18 mouse cellular contexts compared by ENCODE assay signal in the genomic region with DNA sequence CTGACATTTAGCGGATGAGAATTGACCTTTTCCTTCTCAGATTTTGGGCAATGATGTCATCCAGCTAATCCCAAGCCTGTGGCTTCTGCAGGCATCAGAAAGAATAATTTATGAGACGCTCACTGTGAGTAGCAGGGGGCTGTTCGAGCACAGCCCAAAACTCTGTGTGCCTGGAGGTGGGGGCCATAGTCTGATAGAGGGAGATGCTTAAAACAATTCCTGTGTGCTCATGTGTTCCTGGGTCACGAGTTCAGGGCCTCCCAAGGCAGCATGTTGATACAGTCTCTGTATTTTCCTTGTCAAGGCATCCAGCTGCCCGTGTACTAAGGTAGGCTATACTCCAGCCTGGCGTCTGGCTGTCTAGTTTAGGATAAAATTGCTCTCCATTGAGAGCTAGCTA.
DNase-seq lines count a peak whose midpoint lies in the region; ATAC-seq lines count a peak whose summit lies in the region.
"Had no signal": no experiment of that assay in that cellular context is flagged by ENCODE, and none has a peak within 500 bp of the region (broad histone marks: within the 10 kb centered on the region; RNA-seq: fewer than 3 reads in every experiment).

No protein-coding gene starts in this region.

- no peak overlapping the region for H3K4me3 ChIP-seq in heart, embryonic 10.5 days
- no peak overlapping the region for H3K4me3 ChIP-seq in heart, embryonic 12.5 days
- no peak overlapping the region for H3K4me3 ChIP-seq in midbrain, embryonic 12.5 days
- no peak overlapping the region for H3K4me3 ChIP-seq in midbrain, embryonic 14.5 days (replicated peaks; ENCODE audit: low read depth, low read length)
- no peak overlapping the region for H3K4me3 ChIP-seq in embryonic facial prominence, embryonic 10.5 days
- H3K4me3 ChIP-seq: embryonic facial prominence, embryonic 15.5 days; erythroblast, embryonic 14.5 days; forebrain, embryonic 10.5 days; gastrocnemius, adult 2 months; hindbrain, embryonic 15.5 days had no signal

- no peak for ATAC-seq in heart, embryonic 12.5 days (ENCODE audit: insufficient number of reproducible peaks, low FRiP score)
- ATAC-seq in midbrain, embryonic 12.5 days (ENCODE audit: low FRiP score, low read depth): peak; percentile 38; the same call in 1 of the 2 replicates
- no peak for ATAC-seq in midbrain, embryonic 14.5 days (ENCODE audit: low FRiP score, low TSS enrichment)
- ATAC-seq: forebrain, embryonic 14.5 days; inflammation-experienced regulatory T-cells, adult 6 months had no signal

- no peaks in the 10 kb centered on the region for H3K9me3 ChIP-seq in heart, embryonic 10.5 days
- H3K9me3 ChIP-seq in heart, embryonic 12.5 days (replicated peaks): no peaks in the 10 kb centered on the region
- H3K9me3 ChIP-seq in midbrain, embryonic 12.5 days: no peaks in the 10 kb centered on the region
- H3K9me3 ChIP-seq in midbrain, embryonic 14.5 days (ENCODE audit: control insufficient read depth, low read length): no peaks in the 10 kb centered on the region
- H3K9me3 ChIP-seq in embryonic facial prominence, embryonic 10.5 days: no peaks in the 10 kb centered on the region
- H3K9me3 ChIP-seq: embryonic facial prominence, embryonic 15.5 days; forebrain, embryonic 10.5 days; hindbrain, embryonic 15.5 days had no signal

- H3K9ac ChIP-seq in heart, embryonic 12.5 days: no peak overlapping the region
- H3K9ac ChIP-seq in midbrain, embryonic 12.5 days (replicated peaks): no peak overlapping the region
- no peak overlapping the region for H3K9ac ChIP-seq in midbrain, embryonic 14.5 days (replicated peaks; ENCODE audit: low read length)
- H3K9ac ChIP-seq: embryonic facial prominence, embryonic 15.5 days; hindbrain, embryonic 15.5 days had no signal

- H3K36me3 ChIP-seq in heart, embryonic 10.5 days: no peaks in the 10 kb centered on the region
- no peaks in the 10 kb centered on the region for H3K36me3 ChIP-seq in heart, embryonic 12.5 days
- H3K36me3 ChIP-seq in midbrain, embryonic 12.5 days: no peaks in the 10 kb centered on the region
- no peaks in the 10 kb centered on the region for H3K36me3 ChIP-seq in midbrain, embryonic 14.5 days (ENCODE audit: control insufficient read depth, insufficient read depth, low read length)
- no peaks in the 10 kb centered on the region for H3K36me3 ChIP-seq in embryonic facial prominence, embryonic 10.5 days (replicated peaks)
- H3K36me3 ChIP-seq: embryonic facial prominence, embryonic 15.5 days; forebrain, embryonic 10.5 days; hindbrain, embryonic 15.5 days had no signal

- 77% methylated on average over 6 of the region's 6 CpGs for WGBS in heart, embryonic 10.5 days
- 78% methylated on average over 6 of the region's 6 CpGs for WGBS in heart, embryonic 12.5 days
- 61% methylated on average over 6 of the region's 6 CpGs for WGBS in midbrain, embryonic 12.5 days
- WGBS in midbrain, embryonic 14.5 days: 62% methylated on average over 6 of the region's 6 CpGs
- WGBS in embryonic facial prominence, embryonic 10.5 days: 66% methylated on average over 6 of the region's 6 CpGs

- DNase-seq in heart, embryonic 10.5 days (ENCODE audit: low spot score): no peak
- DNase-seq in midbrain, embryonic 14.5 days: no peak
- DNase-seq in embryonic facial prominence, embryonic 10.5 days (ENCODE audit: low spot score): no peak
- DNase-seq in left cerebral cortex, postnatal 25 days (ENCODE audit: low spot score in 2 of 2): no peak
- DNase-seq: adrenal gland, postnatal 10 days; cerebellum, adult 11 months; cerebellum, adult 8-10 months; cerebellum, postnatal 14 days; gastrocnemius, adult 2 months; gastrocnemius, postnatal 25 days had no signal

- H3K27me3 ChIP-seq in heart, embryonic 10.5 days (ENCODE audit: insufficient read depth, poor library complexity, severe bottlenecking): 0 out of 2 replicates have a peak, but pooled peaks cover 3% of the 10 kb centered on the region
- no peaks in the 10 kb centered on the region for H3K27me3 ChIP-seq in heart, embryonic 12.5 days (replicated peaks)
- peaks cover 48% of the 10 kb centered on the region for H3K27me3 ChIP-seq in midbrain, embryonic 12.5 days
- H3K27me3 ChIP-seq in midbrain, embryonic 14.5 days (ENCODE audit: control insufficient read depth, insufficient read depth, low read length): no peaks in the 10 kb centered on the region
- peaks cover 27% of the 10 kb centered on the region for H3K27me3 ChIP-seq in embryonic facial prominence, embryonic 10.5 days (replicated peaks; ENCODE audit: low read depth, poor library complexity, severe bottlenecking)
- H3K27me3 ChIP-seq: hindbrain, embryonic 15.5 days had no signal

- H3K27ac ChIP-seq in heart, embryonic 10.5 days: peak overlapping the region; percentile 73; the same call in 1 of the 2 replicates
- H3K27ac ChIP-seq in heart, embryonic 12.5 days (ENCODE audit: poor library complexity, severe bottlenecking): no peak overlapping the region
- H3K27ac ChIP-seq in midbrain, embryonic 12.5 days (replicated peaks): no peak overlapping the region
- no peak overlapping the region for H3K27ac ChIP-seq in midbrain, embryonic 14.5 days (replicated peaks; ENCODE audit: low read depth, low read length)
- peak overlapping the region; percentile 16; the same call in 1 of the 2 replicates for H3K27ac ChIP-seq in embryonic facial prominence, embryonic 10.5 days (replicated peaks)
- H3K27ac ChIP-seq: embryonic facial prominence, embryonic 15.5 days; hindbrain, embryonic 15.5 days had no signal

- H3K4me2 ChIP-seq in heart, embryonic 12.5 days: no peak overlapping the region
- H3K4me2 ChIP-seq in midbrain, embryonic 12.5 days (replicated peaks): no peak overlapping the region
- H3K4me2 ChIP-seq in midbrain, embryonic 14.5 days (ENCODE audit: low read length): no peak overlapping the region
- H3K4me2 ChIP-seq: embryonic facial prominence, embryonic 15.5 days; hindbrain, embryonic 15.5 days had no signal

- peaks cover 55% of the 10 kb centered on the region for H3K4me1 ChIP-seq in heart, embryonic 10.5 days
- H3K4me1 ChIP-seq in heart, embryonic 12.5 days (replicated peaks): peaks cover 49% of the 10 kb centered on the region
- H3K4me1 ChIP-seq in midbrain, embryonic 12.5 days: peaks cover 17% of the 10 kb centered on the region
- no peaks in the 10 kb centered on the region for H3K4me1 ChIP-seq in midbrain, embryonic 14.5 days (ENCODE audit: control insufficient read depth, insufficient read depth, low read length)
- peaks cover 72% of the 10 kb centered on the region for H3K4me1 ChIP-seq in embryonic facial prominence, embryonic 10.5 days

- intact Hi-C loops in left cerebral cortex, postnatal 25 days (cut with DNase I): no loop called here

Comparison
In these comparisons a context has a peak if more than half of its experiments do, and no peak if none do; other contexts are left out.
1. H3K27ac ChIP-seq: peak in heart, embryonic 10.5 days (single experiment) and embryonic facial prominence, embryonic 10.5 days (single experiment); none in heart, embryonic 12.5 days (single experiment), midbrain, embryonic 12.5 days (single experiment) and midbrain, embryonic 14.5 days (single experiment).